Mouse (Mus musculus): ENCODE measurements around the gene Abcb9.
"Not testable (repeated sequence)": the region's sequence is repeated elsewhere in the genome, so short reads cannot be mapped to it uniquely, and the experiment has no call there.

Gene Abcb9

GRCm38 (mm10) chr5:124059677-124060076 lies 35.9 kb downstream of the Abcb9 start:
- no peak for DNase-seq (ENCODE audit: low spot score in 2 of 2)

- no peak for DNase-seq (ENCODE audit: low spot score in 2 of 2)
These were observed 36.8 kb downstream of the Abcb9 start for GRCm38 (mm10) chr5:124058749-124059148.

- DNase-seq (ENCODE audit: low spot score in 2 of 2) = no peak
These were observed 38.6 kb downstream of the Abcb9 start for GRCm38 (mm10) chr5:124056956-124057355.

- no peak for DNase-seq (ENCODE audit: low spot score in 2 of 2)
These were observed 39.4 kb downstream of the Abcb9 start for GRCm38 (mm10) chr5:124056219-124056618.

- DNase-seq (ENCODE audit: low spot score in 2 of 2) = not testable (repeated sequence)
These were observed 43.0 kb downstream of the Abcb9 start for GRCm38 (mm10) chr5:124052641-124053040.

- DNase-seq (ENCODE audit: low spot score in 2 of 2) = no peak
These were observed 43.6 kb downstream of the Abcb9 start for GRCm38 (mm10) chr5:124051899-124052491.

GRCm38 (mm10) chr5:124050095-124051050 lies 45.2 kb downstream of the Abcb9 start:
- no peak for DNase-seq (ENCODE audit: low spot score in 2 of 2)

- no peak for DNase-seq (ENCODE audit: low spot score in 2 of 2)
These were observed 46.2 kb downstream of the Abcb9 start for GRCm38 (mm10) chr5:124049249-124050045.

GRCm38 (mm10) chr5:124046741-124047401 lies 48.7 kb downstream of the Abcb9 start:
- no peak for DNase-seq (ENCODE audit: low spot score in 2 of 2)

GRCm38 (mm10) chr5:124045453-124046010 lies 50.1 kb downstream of the Abcb9 start:
- DNase-seq (ENCODE audit: low spot score in 2 of 2) = peak in 1 of 2 experiments; percentile 59

GRCm38 (mm10) chr5:124043999-124044398 lies 51.6 kb downstream of the Abcb9 start:
- no peak for DNase-seq (ENCODE audit: low spot score in 2 of 2)

- peak; percentile 59 to 92 for DNase-seq (ENCODE audit: low spot score in 2 of 2)
These were observed 52.2 kb downstream of the Abcb9 start for GRCm38 (mm10) chr5:124043212-124043978.

- no peak for DNase-seq (ENCODE audit: low spot score in 2 of 2)
These were observed 54.5 kb downstream of the Abcb9 start for GRCm38 (mm10) chr5:124041097-124041496.

GRCm38 (mm10) chr5:124039602-124040001 lies 56.0 kb downstream of the Abcb9 start:
- DNase-seq (ENCODE audit: low spot score in 2 of 2) = no peak

GRCm38 (mm10) chr5:124036836-124037235 lies 58.8 kb downstream of the Abcb9 start:
- DNase-seq (ENCODE audit: low spot score in 2 of 2) = no peak

- no peak for DNase-seq (ENCODE audit: low spot score in 2 of 2)
These were observed 59.3 kb downstream of the Abcb9 start for GRCm38 (mm10) chr5:124036341-124036740.

- no peak for DNase-seq (ENCODE audit: low spot score in 2 of 2)
These were observed 59.8 kb downstream of the Abcb9 start for GRCm38 (mm10) chr5:124035806-124036205.

GRCm38 (mm10) chr5:124035406-124035805 lies 60.2 kb downstream of the Abcb9 start:
- DNase-seq (ENCODE audit: low spot score in 2 of 2) = no peak

- DNase-seq (ENCODE audit: low spot score in 2 of 2) = no peak
These were observed 61.1 kb downstream of the Abcb9 start for GRCm38 (mm10) chr5:124034471-124034870.

GRCm38 (mm10) chr5:124032001-124032508 lies 63.5 kb downstream of the Abcb9 start, which contains the start of gene Vps37b:
Vps37b (minus strand) TSS chr5:124032270.
- peak; percentile 95 to 96 for DNase-seq (ENCODE audit: low spot score in 2 of 2)

Data from cerebellum, postnatal 4 days (tissue).